Mouse (Mus musculus) erythroblast, embryonic 14.5 days (primary cell): Measurements from ENCODE around the gene Dsn1.

ENCODE experiments used
- GATA1 ChIP-seq: IDR thresholded peaks from 2 replicates; pipeline ENCODE4 v1.6.1; 2012; ENCODE audit warnings: low read length, inconsistent platforms, mixed read lengths
- TAL1 ChIP-seq: IDR thresholded peaks from 3 replicates; pipeline ENCODE4 v1.6.1; 2012; ENCODE audit warnings: low read length, inconsistent platforms, mixed read lengths

DNA sequence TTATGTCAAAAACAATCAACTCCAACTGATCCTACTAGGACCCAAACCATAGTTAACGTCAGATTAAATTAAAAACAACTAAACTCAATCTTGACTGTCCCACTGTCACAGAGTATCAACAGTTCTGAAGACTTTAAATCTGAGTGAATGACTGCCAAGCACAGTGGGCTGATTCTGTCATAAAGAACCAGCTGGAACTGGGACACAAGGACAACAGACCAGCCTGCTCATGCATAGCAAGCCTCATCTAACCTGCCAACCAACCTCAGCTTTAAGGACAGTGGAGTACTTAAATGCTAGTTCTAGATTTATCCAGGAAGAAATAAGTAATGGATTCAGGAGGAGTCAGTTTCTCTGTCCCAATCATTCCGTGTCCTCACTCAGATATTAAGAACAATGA, 49.9 kb downstream of the Dsn1 start:
- TF ChIP-seq TAL1 (no peak), GATA1 (no peak)
